Mouse (Mus musculus) kidney, embryonic 16.5 days (tissue): ENCODE measurements around the gene Fam228a. TPM values are rescaled to one million over a fixed set of nuclear protein-coding genes. Genes with fewer than 3 reads are reported as not detected.
A peak's percentile ranks its signal among the peaks of the same experiment; 100 is the strongest.

Experiments
- ATAC-seq: fragments of 200-750 bp; cut with Nextera tagmentation; 2 replicates; pipeline ENCODE4 v1.8.0; 2017; ENCODE audit warnings: moderate TSS enrichment; ENCODE audit not compliant: low FRiP score, low TSS enrichment
- H3K27ac ChIP-seq: fragments of 300-500 bp; sonication (generic); 2 replicates; pipeline ENCODE4 v1.5.1; 2014; ENCODE audit warnings: low read length
- H3K27me3 ChIP-seq: fragments of 300-500 bp; sonication (generic); 2 replicates; pipeline ENCODE4 v1.6.1; 2014; ENCODE audit warnings: low read length, control low read depth, mixed read lengths; ENCODE audit not compliant: insufficient read depth
- H3K36me3 ChIP-seq: fragments of 300-500 bp; sonication (generic); 2 replicates; pipeline ENCODE4 v1.6.1; 2014; ENCODE audit warnings: low read length, control low read depth, mixed read lengths; ENCODE audit not compliant: insufficient read depth
- H3K4me1 ChIP-seq: fragments of 300-500 bp; sonication (generic); 2 replicates; pipeline ENCODE4 v1.6.1; 2014; ENCODE audit warnings: low read length, control low read depth, mixed read lengths; ENCODE audit not compliant: insufficient read depth
- H3K4me2 ChIP-seq: fragments of 300-500 bp; sonication (generic); replicated peaks from 2 replicates; pipeline ENCODE4 v1.6.1; 2014; ENCODE audit warnings: low read depth, low read length
- H3K4me3 ChIP-seq: fragments of 300-500 bp; sonication (generic); 2 replicates; pipeline ENCODE4 v1.5.1; 2014; ENCODE audit warnings: mild to moderate bottlenecking, low read length
- H3K9ac ChIP-seq: fragments of 300-500 bp; sonication (generic); replicated peaks from 2 replicates; pipeline ENCODE4 v1.6.1; 2014; ENCODE audit warnings: low read length
- H3K9me3 ChIP-seq: fragments of 300-500 bp; sonication (generic); 2 replicates; pipeline ENCODE4 v1.6.1; 2016; ENCODE audit warnings: low read length, control low read depth
- WGBS: fragments of 180-500 bp; shearing (Covaris S2); extraction: QIAGEN DNeasy Blood & Tissue Kit; methylation state at CpG from one replicate; pipeline ENCODE4 v1.1.7; 2014; 5-methylcytosine and 5-hydroxymethylcytosine counted together
- polyA plus RNA-seq: library from polyadenylated mRNA; unstranded; fragments of >200 nt; fragmentation: Nextera tagmentation; extraction: Ambion mirVana; gene quantifications from 2 replicates; pipeline ENCODE4 v1.2.1, GENCODE M21; 2015

Fam228a gene
- polyA plus RNA-seq, 1 experiment from 2014 or later, result 0.47 TPM

DNA sequence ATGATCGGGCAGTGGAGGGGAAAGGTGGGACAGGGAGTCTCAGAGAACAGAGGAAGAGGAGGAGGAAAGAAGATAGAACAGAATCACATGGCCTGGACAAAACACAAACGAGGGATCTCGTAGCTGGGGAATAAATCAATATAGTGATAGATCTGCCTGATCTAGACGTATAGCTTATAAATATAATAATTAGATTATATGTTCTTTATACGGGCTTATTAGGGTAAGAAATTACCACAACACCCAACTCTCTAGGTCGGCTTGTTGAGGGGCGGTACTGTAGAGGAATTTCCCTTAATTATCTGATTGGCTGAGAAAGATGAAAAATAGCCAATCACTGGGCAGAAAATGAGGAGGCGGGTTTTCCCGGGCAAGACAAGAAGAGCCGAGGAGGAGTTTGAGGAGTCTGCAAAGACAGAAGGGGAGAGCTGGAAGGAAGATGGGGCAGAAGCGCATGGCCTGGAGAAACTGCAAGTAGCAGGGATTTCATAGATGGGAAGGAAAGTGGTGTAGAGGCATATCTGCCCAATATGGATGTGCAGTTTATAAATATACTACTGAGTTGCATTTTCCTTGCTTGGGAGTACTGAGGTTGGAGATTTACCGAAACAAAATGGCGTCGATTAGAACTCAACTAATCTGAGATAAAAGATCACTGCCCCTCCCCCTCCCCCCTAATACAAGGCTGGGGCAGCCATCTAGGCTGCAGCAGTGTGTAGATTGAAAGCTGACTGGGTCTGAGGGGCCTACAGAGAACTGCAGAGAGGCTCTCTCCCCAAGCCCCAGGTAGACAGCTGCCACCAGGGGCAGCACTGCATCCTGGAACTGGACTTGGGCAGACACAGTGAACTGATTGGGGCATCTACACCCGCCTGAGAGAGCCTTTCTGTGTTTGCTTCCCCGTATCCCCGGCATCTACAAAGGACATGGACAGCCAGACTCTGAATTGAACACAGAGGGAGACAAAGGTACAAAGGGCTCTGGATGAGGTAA lies 18.2 kb downstream of the Fam228a start:
- Histone ChIP-seq H3K4me2 (no peak overlapping the region), H3K9ac (no peak overlapping the region), H3K27me3 (no peaks in the 10 kb centered on the region), H3K27ac (no peak overlapping the region), H3K36me3 (no peaks in the 10 kb centered on the region), H3K4me1 (peaks cover 3% of the 10 kb centered on the region; the same call in 1 of the 2 replicates), H3K4me3 (no peak overlapping the region), H3K9me3 (no peaks in the 10 kb centered on the region)
- ATAC-seq, result no peak
- WGBS, result 72% methylated on average over 17 of the region's 17 CpGs

DNA sequence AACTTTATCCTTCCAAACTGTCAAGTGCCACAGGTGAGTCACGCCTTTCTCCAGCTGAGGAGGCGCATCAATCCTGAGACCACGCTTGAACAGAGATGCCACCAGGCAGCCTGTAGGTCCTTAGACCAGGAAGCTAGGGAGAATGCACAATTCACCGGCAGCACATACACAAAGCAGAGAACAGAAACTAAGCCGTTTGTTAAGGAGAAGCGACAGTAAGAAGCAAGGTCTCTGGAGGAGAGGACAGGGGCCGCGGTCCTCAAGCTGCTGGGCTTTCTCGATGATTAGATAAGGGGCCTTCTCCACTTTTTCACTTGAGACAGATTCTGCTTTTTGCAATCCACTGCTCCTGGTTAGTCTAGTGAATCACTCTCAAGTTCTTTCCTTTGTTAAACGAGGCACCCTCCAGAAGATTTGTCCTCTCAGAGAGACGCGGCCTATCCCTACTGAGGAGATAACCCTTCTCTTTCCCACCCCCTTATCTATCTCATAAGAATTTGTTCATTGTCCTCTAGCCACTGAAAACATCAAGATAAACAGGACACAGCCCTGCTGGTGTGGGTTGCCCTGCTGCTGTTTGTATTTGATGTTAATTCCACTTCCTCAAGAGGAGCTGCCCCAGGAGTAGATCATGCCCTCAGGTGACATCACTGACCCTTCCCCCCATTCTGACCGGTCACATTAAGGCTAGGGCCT lies 19.0 kb downstream of the Fam228a start:
- Histone ChIP-seq H3K9ac (no peak overlapping the region), H3K36me3 (no peaks in the 10 kb centered on the region), H3K27me3 (no peaks in the 10 kb centered on the region), H3K4me1 (peaks cover 3% of the 10 kb centered on the region; the same call in 1 of the 2 replicates), H3K9me3 (no peaks in the 10 kb centered on the region), H3K4me2 (no peak overlapping the region), H3K27ac (no peak overlapping the region), H3K4me3 (no peak overlapping the region)
- WGBS, result 72% methylated on average over 13 of the region's 13 CpGs
- ATAC-seq, result no peak

DNA sequence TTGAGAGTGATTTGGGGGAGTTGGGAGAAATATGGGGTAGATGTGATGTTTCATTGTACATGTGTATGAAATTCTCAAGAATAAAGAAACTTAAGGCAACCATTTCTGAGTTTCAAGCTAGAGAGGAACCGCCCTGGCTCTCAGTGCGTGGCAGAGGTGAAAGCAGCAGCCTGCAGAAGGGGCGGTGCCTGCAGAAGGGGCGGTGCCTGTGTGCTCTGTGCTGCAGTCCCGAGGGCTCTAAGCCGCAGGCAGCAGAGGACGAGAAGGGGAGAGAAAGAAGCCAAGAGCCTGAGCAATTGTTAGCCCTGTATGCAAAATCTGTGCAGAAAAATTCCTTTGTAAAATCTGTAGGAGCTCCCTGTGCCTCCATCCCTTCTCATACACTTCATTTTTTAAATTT lies 20.8 kb downstream of the Fam228a start:
- H3K36me3 ChIP-seq, result peaks cover 6% of the 10 kb centered on the region
- H3K27ac ChIP-seq, result no peak overlapping the region
- peak overlapping the region; percentile 24; the same call in 1 of the 2 replicates for H3K4me2 ChIP-seq
- H3K27me3 ChIP-seq, result no peaks in the 10 kb centered on the region
- peaks cover 3% of the 10 kb centered on the region; the same call in 1 of the 2 replicates for H3K4me1 ChIP-seq
- no peak overlapping the region for H3K9ac ChIP-seq
- no peaks in the 10 kb centered on the region for H3K9me3 ChIP-seq
- WGBS, result 0% methylated on average over 7 of the region's 7 CpGs
- peak; percentile 95 for ATAC-seq
- no peak overlapping the region for H3K4me3 ChIP-seq

DNA sequence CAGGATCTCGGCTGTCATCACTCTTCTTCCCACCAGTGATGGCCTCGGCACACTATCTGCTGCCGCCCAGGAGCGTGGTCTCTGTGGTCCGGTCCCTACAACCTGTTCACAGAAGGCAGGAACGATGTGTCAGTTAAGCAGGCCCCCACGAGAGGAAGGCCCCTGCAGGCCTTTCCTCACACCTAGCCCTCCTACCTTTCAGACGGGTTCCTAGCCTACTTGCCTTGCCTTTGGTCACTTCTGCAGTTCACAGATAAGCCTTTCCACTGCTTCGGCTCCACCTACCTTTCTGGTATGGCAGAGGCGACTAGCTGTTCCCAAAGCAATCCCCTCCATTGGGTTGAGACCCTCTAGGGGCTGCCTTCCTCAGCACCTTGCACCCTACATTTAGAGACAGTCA lies 22.6 kb downstream of the Fam228a start:
- no peaks in the 10 kb centered on the region for H3K27me3 ChIP-seq
- H3K9ac ChIP-seq, result no peak overlapping the region
- no peaks in the 10 kb centered on the region for H3K9me3 ChIP-seq
- H3K4me3 ChIP-seq, result no peak overlapping the region
- H3K36me3 ChIP-seq, result peaks cover 12% of the 10 kb centered on the region
- H3K27ac ChIP-seq, result no peak overlapping the region
- H3K4me2 ChIP-seq, result no peak overlapping the region
- H3K4me1 ChIP-seq, result peaks cover 3% of the 10 kb centered on the region; the same call in 1 of the 2 replicates
- no peak for ATAC-seq
- WGBS, result 87% methylated on average over 10 of the region's 10 CpGs

DNA sequence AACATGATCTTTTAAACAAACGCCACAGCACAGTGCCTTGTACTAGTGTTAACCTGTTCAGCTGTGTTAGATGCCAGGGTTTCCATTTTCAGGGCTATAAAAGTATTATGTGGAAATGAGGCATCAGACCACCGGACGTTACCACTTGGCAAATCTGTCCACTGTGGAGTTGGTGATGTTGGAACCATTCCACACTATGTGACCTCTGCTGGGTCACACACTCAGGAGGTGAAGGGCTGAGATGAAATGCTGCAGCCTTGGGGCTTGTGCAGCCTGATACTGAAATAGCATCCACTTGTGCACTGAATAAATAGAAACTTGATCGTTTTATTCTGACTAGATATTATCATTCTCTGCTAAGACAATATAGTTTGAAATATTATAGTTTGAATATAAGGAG lies 24.9 kb downstream of the Fam228a start:
- Histone ChIP-seq H3K9ac (no peak overlapping the region), H3K4me2 (no peak overlapping the region), H3K9me3 (no peaks in the 10 kb centered on the region), H3K4me3 (no peak overlapping the region), H3K4me1 (peaks cover 3% of the 10 kb centered on the region; the same call in 1 of the 2 replicates), H3K36me3 (peaks cover 23% of the 10 kb centered on the region), H3K27ac (no peak overlapping the region), H3K27me3 (no peaks in the 10 kb centered on the region)
- ATAC-seq, result no peak
- WGBS, result 44% methylated on average over 4 of the region's 4 CpGs

DNA sequence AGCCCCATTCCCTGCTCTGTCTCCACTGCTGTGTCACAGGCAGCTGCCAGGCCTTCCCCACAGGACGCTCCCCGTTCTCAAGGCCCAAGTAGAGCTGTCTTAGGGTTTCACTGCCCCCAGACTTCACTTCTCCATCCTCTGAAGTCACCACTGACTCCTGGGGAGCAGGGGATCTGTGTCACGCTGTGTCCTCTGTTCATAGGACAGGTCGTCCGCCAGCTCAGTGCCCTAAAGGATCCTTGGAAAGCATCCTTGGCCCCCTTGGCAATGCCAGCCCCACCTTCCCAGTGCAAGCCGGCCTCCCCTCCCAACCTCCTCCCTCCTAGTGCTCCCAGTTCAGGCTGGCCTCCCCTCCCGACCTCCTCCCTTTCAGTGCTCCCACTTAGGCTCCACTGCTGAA lies 28.3 kb downstream of the Fam228a start:
- Histone ChIP-seq H3K27ac (no peak overlapping the region), H3K9me3 (no peaks in the 10 kb centered on the region), H3K27me3 (no peaks in the 10 kb centered on the region), H3K4me3 (no peak overlapping the region), H3K9ac (no peak overlapping the region), H3K4me2 (no peak overlapping the region), H3K4me1 (no peaks in the 10 kb centered on the region), H3K36me3 (peaks cover 44% of the 10 kb centered on the region)
- ATAC-seq, result no peak
- WGBS, result 87% methylated on average over 7 of the region's 7 CpGs

DNA sequence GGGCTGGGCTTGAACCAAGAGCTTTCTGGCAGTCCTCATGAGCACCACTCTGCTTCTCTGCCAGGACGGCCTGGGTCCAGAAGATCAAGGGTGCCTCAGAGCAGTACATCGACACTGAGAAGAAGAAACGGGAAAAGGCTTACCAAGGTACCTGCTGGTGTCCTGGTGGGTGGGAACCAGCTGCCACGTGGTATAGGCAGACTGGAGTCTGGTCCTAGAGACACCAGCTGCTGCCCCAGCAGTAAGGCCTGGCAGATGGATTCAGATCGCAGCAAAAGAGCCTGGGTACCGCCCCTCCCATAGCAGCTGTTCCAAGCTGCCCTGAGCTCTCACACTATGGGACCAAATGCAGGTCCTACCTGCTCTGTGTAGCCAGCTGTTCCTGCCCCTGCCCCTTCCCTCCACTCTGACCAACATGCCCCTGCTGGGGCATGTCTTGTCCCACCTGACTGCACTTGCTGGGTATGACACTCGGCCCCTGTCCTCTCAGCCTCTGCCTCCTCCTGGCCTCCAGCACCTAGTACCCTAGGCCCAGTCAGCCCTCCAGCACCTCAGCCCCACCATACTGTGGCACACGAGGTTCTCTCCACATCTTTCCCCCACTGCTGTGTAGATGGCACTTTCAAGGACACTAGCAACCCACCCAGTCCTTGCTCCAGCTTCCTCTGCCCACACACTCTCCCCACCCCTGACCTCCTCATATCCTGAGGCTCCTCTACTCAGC lies 29.2 kb downstream of the Fam228a start:
- Histone ChIP-seq H3K27me3 (no peaks in the 10 kb centered on the region), H3K36me3 (peaks cover 44% of the 10 kb centered on the region), H3K9me3 (no peaks in the 10 kb centered on the region), H3K4me2 (no peak overlapping the region), H3K4me3 (no peak overlapping the region), H3K9ac (no peak overlapping the region), H3K27ac (no peak overlapping the region), H3K4me1 (no peaks in the 10 kb centered on the region)
- ATAC-seq, result peak; percentile 15; the same call in 1 of the 2 replicates
- 79% methylated on average over 8 of the region's 8 CpGs for WGBS

DNA sequence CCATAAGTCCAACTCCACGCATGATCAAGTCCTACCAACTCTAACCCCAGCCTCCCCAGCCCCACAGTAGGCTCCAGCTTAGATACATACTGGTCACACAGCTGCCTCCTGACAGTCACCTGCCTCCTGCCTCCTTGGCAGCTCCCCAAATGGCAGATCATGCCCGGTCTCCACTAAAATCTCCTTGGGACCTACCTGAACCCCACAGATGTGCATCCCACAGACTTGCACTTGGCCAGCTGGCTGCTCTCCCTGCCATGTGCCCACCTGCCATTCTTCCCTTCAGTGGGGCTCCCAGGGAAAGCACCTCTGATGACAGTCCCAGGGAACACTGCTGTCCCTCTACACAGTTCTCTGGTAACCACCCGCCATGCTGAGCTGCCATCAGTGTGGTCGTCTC lies 29.9 kb downstream of the Fam228a start:
- H3K4me3 ChIP-seq, result no peak overlapping the region
- 79% methylated on average over 4 of the region's 4 CpGs for WGBS
- H3K9me3 ChIP-seq, result no peaks in the 10 kb centered on the region
- ATAC-seq, result no peak
- no peak overlapping the region for H3K27ac ChIP-seq
- no peaks in the 10 kb centered on the region for H3K27me3 ChIP-seq
- no peak overlapping the region for H3K9ac ChIP-seq
- peaks cover 44% of the 10 kb centered on the region for H3K36me3 ChIP-seq
- H3K4me1 ChIP-seq, result no peaks in the 10 kb centered on the region
- no peak overlapping the region for H3K4me2 ChIP-seq

DNA sequence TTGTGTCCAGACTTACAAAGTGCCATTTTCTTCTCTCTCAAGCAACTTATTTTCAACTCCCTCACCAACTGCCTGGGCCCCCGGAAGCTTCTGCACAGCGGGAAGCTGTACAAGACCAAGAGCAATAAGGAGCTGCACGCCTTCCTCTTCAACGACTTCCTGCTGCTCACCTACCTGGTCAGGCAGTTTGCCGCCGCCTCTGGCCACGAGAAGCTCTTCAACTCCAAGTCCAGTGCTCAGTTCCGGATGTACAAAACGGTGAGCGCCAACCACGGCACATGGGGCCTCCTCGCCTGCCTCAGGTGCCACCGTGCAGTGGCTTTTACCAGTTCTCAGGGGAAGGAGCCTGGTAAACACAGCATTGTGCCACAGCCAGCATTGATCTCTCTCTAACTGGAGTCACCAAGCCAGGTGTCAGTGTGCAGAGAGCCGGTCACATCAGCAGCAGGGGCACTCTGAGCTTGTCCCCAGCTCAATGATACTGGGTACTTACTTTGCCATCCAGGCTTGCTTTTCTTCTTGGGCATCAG lies 30.7 kb downstream of the Fam228a start:
- H3K4me2 ChIP-seq, result no peak overlapping the region
- H3K27me3 ChIP-seq, result no peaks in the 10 kb centered on the region
- no peak overlapping the region for H3K27ac ChIP-seq
- peaks cover 40% of the 10 kb centered on the region for H3K36me3 ChIP-seq
- 84% methylated on average over 14 of the region's 14 CpGs for WGBS
- no peak overlapping the region for H3K9ac ChIP-seq
- no peaks in the 10 kb centered on the region for H3K4me1 ChIP-seq
- H3K9me3 ChIP-seq, result no peaks in the 10 kb centered on the region
- H3K4me3 ChIP-seq, result no peak overlapping the region
- ATAC-seq, result no peak
